Mouse (Mus musculus) cortical plate, adult 2 months (tissue): ENCODE measurements around the gene Oard1.

Source experiments
- CTCF ChIP-seq: fragments of 200-500 bp; IDR thresholded peaks from 2 replicates; pipeline ENCODE4 v1.5.1; 2011; ENCODE audit warnings: mild to moderate bottlenecking, control low read depth, low read length; ENCODE audit not compliant: insufficient read depth; ENCODE audit errors: extremely low read depth
- POLR2A ChIP-seq: fragments of 200-500 bp; IDR thresholded peaks from 2 replicates; pipeline ENCODE4 v1.6.1; 2011; ENCODE audit warnings: mild to moderate bottlenecking, low read length, control low read depth; ENCODE audit not compliant: insufficient read depth; ENCODE audit errors: extremely low read depth

DNA sequence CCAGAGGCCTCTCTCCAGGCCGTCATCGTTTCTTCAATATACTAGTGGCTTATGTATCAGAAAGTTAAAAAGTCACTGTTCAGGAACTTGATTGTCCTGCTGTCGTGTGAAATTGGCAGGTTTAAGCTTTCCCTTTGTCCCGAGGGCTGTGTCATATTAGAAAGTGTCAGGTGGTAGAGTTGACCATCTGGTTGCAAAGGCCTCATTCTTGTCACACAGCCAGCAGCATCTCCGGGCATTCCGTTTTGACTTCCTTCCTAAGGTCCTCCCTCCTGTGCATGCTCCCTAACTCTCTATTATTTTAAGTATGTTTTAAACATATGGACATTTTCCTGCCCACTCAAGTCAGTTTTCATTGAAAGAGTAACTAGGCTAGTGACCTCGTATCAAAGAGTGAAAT, 6.2 kb downstream of the Oard1 start:
- TF ChIP-seq CTCF = no peak
- TF ChIP-seq POLR2A = no peak
